Mouse (Mus musculus): Measurements from ENCODE around the gene Eif6. TPM values are rescaled to one million over a fixed set of nuclear protein-coding genes. Genes with fewer than 3 reads are reported as not detected.
A peak's percentile ranks its signal among the peaks of the same experiment; 100 is the strongest.

Gene Eif6
- polyA plus RNA-seq, 1 experiment from 2014 or later = 215 TPM

DNA sequence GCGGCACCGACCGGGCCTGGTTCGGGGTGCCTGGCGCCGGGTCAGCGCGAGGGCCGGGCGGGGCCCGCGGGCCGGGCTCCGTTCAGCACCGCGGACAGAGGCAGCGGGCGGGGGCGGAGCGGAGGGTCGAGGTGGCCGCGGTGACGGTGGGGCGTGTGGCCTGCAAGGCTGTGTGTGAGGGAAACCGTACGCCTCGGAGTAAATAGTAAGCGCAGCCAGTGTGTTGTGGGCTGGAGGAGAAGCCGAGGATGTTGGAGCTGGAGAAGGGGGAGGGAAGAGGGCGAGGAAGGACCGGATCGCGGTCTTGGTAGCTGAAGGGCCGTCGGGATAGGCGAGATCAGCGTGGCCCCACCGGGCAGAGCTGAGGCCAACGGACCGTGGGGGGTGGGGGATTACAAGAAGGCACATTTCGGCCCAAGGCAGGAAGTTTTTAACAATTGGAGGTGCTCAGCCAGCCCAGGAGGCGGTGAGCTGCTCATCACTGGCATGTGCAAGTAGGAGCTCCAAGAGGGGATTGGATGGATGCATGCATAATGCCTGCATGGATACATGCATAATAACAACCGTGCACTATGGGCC is 51.0 kb downstream of the Eif6 start:
- DNase-seq (ENCODE audit: low spot score) = peak; percentile 80
- Histone ChIP-seq H3K27ac (no peak overlapping the region), H3K27me3 (ENCODE audit: insufficient read depth, poor library complexity, severe bottlenecking) (peaks cover 63% of the 10 kb centered on the region), H3K36me3 (no peaks in the 10 kb centered on the region), H3K4me3 (peak overlapping the region; percentile 72), H3K9me3 (no peaks in the 10 kb centered on the region), H3K4me1 (peaks cover 9% of the 10 kb centered on the region; the same call in 1 of the 2 replicates)
- WGBS = 4% methylated on average over 44 of the region's 44 CpGs

DNA sequence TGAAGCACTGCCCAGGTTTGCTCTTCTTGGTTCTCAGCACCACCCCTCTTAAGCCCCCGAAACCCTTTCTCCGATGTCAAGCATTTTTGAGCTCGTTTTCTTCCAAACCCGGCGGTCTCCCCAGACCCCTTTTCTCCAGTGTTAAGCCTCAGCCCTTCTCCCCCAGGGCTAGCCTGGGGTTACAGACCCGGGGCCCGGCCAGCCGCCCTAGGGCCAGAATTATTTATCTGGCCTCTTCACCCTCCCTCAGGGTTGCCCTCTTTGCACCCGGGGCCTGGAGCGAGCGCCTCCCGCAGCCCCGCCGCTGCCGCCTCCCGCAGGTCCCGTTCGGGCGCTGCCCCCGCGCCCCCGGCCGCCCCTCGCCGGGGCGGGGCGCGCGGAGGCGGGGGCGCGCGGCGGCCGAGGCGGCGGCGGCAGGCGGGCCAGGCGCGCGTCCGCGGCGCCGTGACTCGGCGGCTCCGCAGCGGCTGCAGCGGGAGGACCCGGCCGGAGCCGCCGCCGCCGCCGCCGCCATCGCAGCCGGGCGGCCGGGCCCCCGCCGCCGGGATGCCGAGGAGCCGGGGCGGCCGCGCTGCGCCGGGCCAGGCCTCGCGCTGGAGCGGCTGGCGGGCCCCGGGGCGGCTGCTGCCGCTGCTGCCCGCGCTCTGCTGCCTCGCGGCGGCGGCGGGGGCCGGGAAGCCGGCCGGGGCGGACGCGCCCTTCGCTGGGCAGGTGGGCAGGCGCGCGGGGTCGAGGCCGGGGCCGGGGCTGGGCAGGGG is 51.6 kb downstream of the Eif6 start, which contains the start of gene Mmp24:
Gene Mmp24 (plus strand): TSS at position 416 of the 758 bp plus-strand sequence.
- H3K27me3 ChIP-seq (ENCODE audit: insufficient read depth, poor library complexity, severe bottlenecking) = peaks cover 63% of the 10 kb centered on the region
- H3K27ac ChIP-seq = no peak within 1 kb of the TSS
- no peaks in the 10 kb centered on the region for H3K36me3 ChIP-seq
- H3K4me1 ChIP-seq = peaks cover 9% of the 10 kb centered on the region; the same call in 1 of the 2 replicates
- H3K9me3 ChIP-seq = no peaks in the 10 kb centered on the region
- 26% methylated on average over 100 of the region's 100 CpGs for WGBS
- DNase-seq (ENCODE audit: low spot score) = no peak
- peak within 1 kb of the TSS; percentile 72 for H3K4me3 ChIP-seq

- Histone ChIP-seq H3K27me3 (ENCODE audit: insufficient read depth, poor library complexity, severe bottlenecking) (peaks cover 64% of the 10 kb centered on the region), H3K27ac (no peak overlapping the region), H3K4me1 (peaks cover 9% of the 10 kb centered on the region; the same call in 1 of the 2 replicates), H3K9me3 (no peaks in the 10 kb centered on the region), H3K36me3 (no peaks in the 10 kb centered on the region), H3K4me3 (no peak overlapping the region)
- 48% methylated on average over 11 of the region's 11 CpGs for WGBS
- DNase-seq (ENCODE audit: low spot score) = no peak
Measured at GRCm38 (mm10) chr2:155774261-155774926, 52.3 kb downstream of the Eif6 start.

DNA sequence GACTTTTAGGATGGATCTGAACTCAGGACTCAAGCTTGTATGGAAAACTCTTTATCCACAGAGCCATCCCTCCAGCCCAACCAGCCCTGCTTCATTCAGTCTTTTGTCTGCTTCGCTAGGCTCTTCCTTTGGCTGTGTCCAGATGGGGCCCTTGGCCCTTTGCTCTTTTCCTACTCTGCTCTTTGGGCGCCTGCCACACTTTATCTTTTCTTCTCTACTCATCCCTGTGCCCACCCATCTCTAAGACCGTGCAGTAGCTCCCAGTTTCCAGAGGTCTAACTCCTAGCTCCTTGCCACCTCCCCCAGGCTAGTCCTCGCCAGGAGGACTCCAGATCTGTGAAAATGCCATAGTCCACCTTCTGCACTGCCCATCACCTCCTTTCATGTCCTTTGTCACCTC is 53.1 kb downstream of the Eif6 start:
- Histone ChIP-seq H3K36me3 (no peaks in the 10 kb centered on the region), H3K27ac (no peak overlapping the region), H3K27me3 (ENCODE audit: insufficient read depth, poor library complexity, severe bottlenecking) (peaks cover 70% of the 10 kb centered on the region), H3K9me3 (no peaks in the 10 kb centered on the region), H3K4me3 (no peak overlapping the region), H3K4me1 (peaks cover 9% of the 10 kb centered on the region; the same call in 1 of the 2 replicates)
- DNase-seq (ENCODE audit: low spot score) = no peak
- WGBS = 69% methylated on average over 4 of the region's 4 CpGs

Other genes with a start within 250 kb of the Eif6 start
- 24.2 and 29.1 TPM in 2 replicates for gene Gss, start 234.1 kb downstream of the Eif6 start, polyA plus RNA-seq (2016; fragmentation: Nextera tagmentation; extraction: Ambion mirVana)
- 12.4 and 15.7 TPM in 2 replicates for gene Myh7b, start 215.7 kb downstream of the Eif6 start, polyA plus RNA-seq (2016; fragmentation: Nextera tagmentation; extraction: Ambion mirVana)
- gene Trpc4ap, start 134.5 kb downstream of the Eif6 start, polyA plus RNA-seq (2016; fragmentation: Nextera tagmentation; extraction: Ambion mirVana) = 101 and 107 TPM in 2 replicates
- 31.5 and 34.4 TPM in 2 replicates for gene Edem2, start 97.5 kb downstream of the Eif6 start, polyA plus RNA-seq (2016; fragmentation: Nextera tagmentation; extraction: Ambion mirVana)
- not detected in 2 replicates for gene Gm17581, start 91.1 kb downstream of the Eif6 start, polyA plus RNA-seq (2016; fragmentation: Nextera tagmentation; extraction: Ambion mirVana)
- gene Procr, start 75.8 kb downstream of the Eif6 start, polyA plus RNA-seq (2016; fragmentation: Nextera tagmentation; extraction: Ambion mirVana) = 5.3 and 6.6 TPM in 2 replicates
- 0.06 TPM in 1 of 2 replicates, not detected in the other for gene Mmp24, start 51.6 kb downstream of the Eif6 start, polyA plus RNA-seq (2016; fragmentation: Nextera tagmentation; extraction: Ambion mirVana)
- 7.9 and 9.5 TPM in 2 replicates for gene BC029722, start 7.5 kb downstream of the Eif6 start, polyA plus RNA-seq (2016; fragmentation: Nextera tagmentation; extraction: Ambion mirVana)
- 0.22 and 0.30 TPM in 2 replicates for gene Fam83c, start 7.9 kb upstream of the Eif6 start, polyA plus RNA-seq (2016; fragmentation: Nextera tagmentation; extraction: Ambion mirVana)
- 100 and 112 TPM in 2 replicates for gene Uqcc1, start 103.4 kb upstream of the Eif6 start, polyA plus RNA-seq (2016; fragmentation: Nextera tagmentation; extraction: Ambion mirVana)
- gene Gm15557, start 113.8 kb upstream of the Eif6 start, polyA plus RNA-seq (2016; fragmentation: Nextera tagmentation; extraction: Ambion mirVana) = not detected in 2 replicates
- gene Gdf5, start 118.4 kb upstream of the Eif6 start, polyA plus RNA-seq (2016; fragmentation: Nextera tagmentation; extraction: Ambion mirVana) = 0.25 and 0.29 TPM in 2 replicates
- gene Cep250, start 129.5 kb upstream of the Eif6 start, polyA plus RNA-seq (2016; fragmentation: Nextera tagmentation; extraction: Ambion mirVana) = 15.7 and 17.6 TPM in 2 replicates
- 0.79 and 1.4 TPM in 2 replicates for gene 6430550D23Rik, start 181.1 kb upstream of the Eif6 start, polyA plus RNA-seq (2016; fragmentation: Nextera tagmentation; extraction: Ambion mirVana)
- 179 and 186 TPM in 2 replicates for gene Ergic3, start 181.1 kb upstream of the Eif6 start, polyA plus RNA-seq (2016; fragmentation: Nextera tagmentation; extraction: Ambion mirVana)
- gene Fer1l4, start 226.0 kb upstream of the Eif6 start, polyA plus RNA-seq (2016; fragmentation: Nextera tagmentation; extraction: Ambion mirVana) = not detected in 2 replicates
- 3.4 and 5.0 TPM in 2 replicates for gene Spag4, start 238.2 kb upstream of the Eif6 start, polyA plus RNA-seq (2016; fragmentation: Nextera tagmentation; extraction: Ambion mirVana)

All from heart, embryonic 10.5 days (tissue).